Mouse (Mus musculus) thymus, adult 2 months (tissue): ENCODE data around the gene Rpsa. TPM values are rescaled to one million over a fixed set of nuclear protein-coding genes. Genes with fewer than 3 reads are reported as not detected.
"Not testable (repeated sequence)": the region's sequence is repeated elsewhere in the genome, so short reads cannot be mapped to it uniquely, and the experiment has no call there.

ENCODE experiments used
- DNase-seq: peaks from one replicate; pipeline ENCODE4 v3.0.0; 2021
- H3K27ac ChIP-seq: fragments of 200-500 bp; 2 replicates; pipeline ENCODE4 v1.5.1; 2012; ENCODE audit warnings: low read length, control low read depth; ENCODE audit not compliant: control insufficient read depth, insufficient read depth
- H3K27me3 ChIP-seq: fragments of 200-500 bp; 2 replicates; pipeline ENCODE4 v1.6.1; 2012; ENCODE audit warnings: mild to moderate bottlenecking, low read length, moderate library complexity, mixed read lengths; ENCODE audit not compliant: control insufficient read depth, insufficient read depth
- H3K36me3 ChIP-seq: fragments of 200-500 bp; 2 replicates; pipeline ENCODE4 v1.6.1; 2012; ENCODE audit warnings: mild to moderate bottlenecking, low read length, moderate library complexity; ENCODE audit not compliant: control insufficient read depth, insufficient read depth
- H3K4me1 ChIP-seq: fragments of 200-500 bp; replicated peaks from 2 replicates; pipeline ENCODE4 v1.6.1; 2012; ENCODE audit warnings: low read length; ENCODE audit not compliant: control insufficient read depth, insufficient read depth
- H3K4me3 ChIP-seq: fragments of 200-500 bp; 2 replicates; pipeline ENCODE4 v1.5.1; 2012; ENCODE audit warnings: mild to moderate bottlenecking, low read length, control low read depth, moderate library complexity; ENCODE audit not compliant: control insufficient read depth, insufficient read depth
- CTCF ChIP-seq: fragments of 200-500 bp; IDR thresholded peaks from 2 replicates; pipeline ENCODE4 v1.5.1; 2012; ENCODE audit warnings: mild to moderate bottlenecking, control low read depth, low read length, moderate library complexity, borderline replicate concordance; ENCODE audit not compliant: control insufficient read depth, poor library complexity, insufficient read depth; ENCODE audit errors: extremely low read depth
- POLR2A ChIP-seq: fragments of 200-500 bp; IDR thresholded peaks from 2 replicates; pipeline ENCODE4 v1.6.1; 2012; ENCODE audit warnings: mild to moderate bottlenecking, low read length, control low read depth, moderate library complexity; ENCODE audit not compliant: control insufficient read depth, poor library complexity, insufficient read depth; ENCODE audit errors: extremely low read depth
- WGBS: fragments of 180-500 bp; shearing (Covaris S2); methylation state at CpG from one replicate; pipeline ENCODE4 v1.1.7; 2018; 5-methylcytosine and 5-hydroxymethylcytosine counted together
- polyA plus RNA-seq: library from polyadenylated mRNA; depleted of rRNA; stranded (reverse); fragments of >200 nt; gene quantifications from 2 replicates; pipeline ENCODE4 v1.2.3, GENCODE M21; 2012

Gene Rpsa
- polyA plus RNA-seq, 1 experiment = 5,416 TPM

- Histone ChIP-seq H3K4me1 (peaks cover 11% of the 10 kb centered on the region), H3K36me3 (no peaks in the 10 kb centered on the region), H3K27me3 (no peaks in the 10 kb centered on the region), H3K27ac (no peak overlapping the region), H3K4me3 (no peak overlapping the region)
- no peak for TF ChIP-seq POLR2A
- TF ChIP-seq CTCF = no peak; the same call in 1 of the 2 replicates
- DNase-seq = peak; percentile 61
- 27% methylated on average over 7 of the region's 7 CpGs for WGBS
Observed at GRCm38 (mm10) chr9:120098682-120099081, 28.8 kb upstream of the Rpsa start.

GRCm38 (mm10) chr9:120099304-120099703, 28.2 kb upstream of the Rpsa start:
- no peak for DNase-seq
- Histone ChIP-seq H3K36me3 (no peaks in the 10 kb centered on the region), H3K4me3 (no peak overlapping the region), H3K4me1 (peaks cover 9% of the 10 kb centered on the region), H3K27ac (no peak overlapping the region), H3K27me3 (no peaks in the 10 kb centered on the region)
- TF ChIP-seq POLR2A (no peak), CTCF (no peak)
- 94% methylated on average over 8 of the region's 8 CpGs for WGBS

- no peak for DNase-seq
- H3K4me1 ChIP-seq = peaks cover 3% of the 10 kb centered on the region
- 95% methylated on average over 2 of the region's 2 CpGs for WGBS
- H3K4me3 ChIP-seq = no peak overlapping the region
- H3K36me3 ChIP-seq = no peaks in the 10 kb centered on the region
- H3K27me3 ChIP-seq = no peaks in the 10 kb centered on the region
- no peak overlapping the region for H3K27ac ChIP-seq
- no peak for TF ChIP-seq POLR2A
- TF ChIP-seq CTCF = no peak
Observed at GRCm38 (mm10) chr9:120101165-120101564, 26.3 kb upstream of the Rpsa start.

GRCm38 (mm10) chr9:120108953-120109352, 18.5 kb upstream of the Rpsa start:
- WGBS = 93% methylated on average over 12 of the region's 12 CpGs
- DNase-seq, H3K4me1 ChIP-seq, H3K4me3 ChIP-seq, H3K27me3 ChIP-seq, H3K36me3 ChIP-seq, H3K27ac ChIP-seq: not testable (repeated sequence)

- H3K4me3 ChIP-seq = peak within 1 kb of the TSS; percentile 90
- no peaks in the 10 kb centered on the region for H3K27me3 ChIP-seq
- TF ChIP-seq CTCF (peak; percentile 83), POLR2A (peak; percentile 82)
- peaks cover 3% of the 10 kb centered on the region; the same call in 1 of the 2 replicates for H3K4me1 ChIP-seq
- WGBS = under 1% methylated on average over 62 of the region's 62 CpGs
- DNase-seq = peak; percentile 95
- peak within 1 kb of the TSS; percentile 84 for H3K27ac ChIP-seq
- no peaks in the 10 kb centered on the region for H3K36me3 ChIP-seq
Observed at GRCm38 (mm10) chr9:120110211-120111018, 17.1 kb upstream of the Rpsa start, which contains the start of gene Slc25a38. TSS of gene Slc25a38 (plus strand) at chr9:120110374.

GRCm38 (mm10) chr9:120111156-120111945, 16.1 kb upstream of the Rpsa start:
- no peak overlapping the region for H3K4me3 ChIP-seq
- H3K27me3 ChIP-seq = no peaks in the 10 kb centered on the region
- H3K36me3 ChIP-seq = no peaks in the 10 kb centered on the region
- no peak for DNase-seq
- peaks cover 7% of the 10 kb centered on the region for H3K4me1 ChIP-seq
- H3K27ac ChIP-seq = no peak overlapping the region
- TF ChIP-seq CTCF (no peak), POLR2A (no peak)
- WGBS = 72% methylated on average over 15 of the region's 15 CpGs
